Mouse (Mus musculus) brain, embryonic 14.5 days (tissue): ENCODE measurements around the gene Nnmt.

Experiments
- CTCF ChIP-seq: fragments of 200-500 bp; IDR thresholded peaks from 2 replicates; pipeline ENCODE4 v1.5.1; 2012; ENCODE audit warnings: inconsistent platforms, mild to moderate bottlenecking, moderate library complexity, borderline replicate concordance; ENCODE audit not compliant: insufficient read depth, insufficient read length; ENCODE audit errors: extremely low read depth
- POLR2A ChIP-seq: fragments of 200-500 bp; IDR thresholded peaks from 2 replicates; pipeline ENCODE4 v1.6.1; 2012; ENCODE audit warnings: mild to moderate bottlenecking, inconsistent platforms, borderline replicate concordance; ENCODE audit not compliant: poor library complexity, insufficient read depth, insufficient read length, severe bottlenecking; ENCODE audit errors: extremely low read depth

- no peak for TF ChIP-seq POLR2A
- TF ChIP-seq CTCF: no peak
These were observed 12.6 kb upstream of the Nnmt start for GRCm38 (mm10) chr9:48617511-48618010.
